Comparison of ENCODE assay signal across 8 mouse cellular contexts in the genomic region with DNA sequence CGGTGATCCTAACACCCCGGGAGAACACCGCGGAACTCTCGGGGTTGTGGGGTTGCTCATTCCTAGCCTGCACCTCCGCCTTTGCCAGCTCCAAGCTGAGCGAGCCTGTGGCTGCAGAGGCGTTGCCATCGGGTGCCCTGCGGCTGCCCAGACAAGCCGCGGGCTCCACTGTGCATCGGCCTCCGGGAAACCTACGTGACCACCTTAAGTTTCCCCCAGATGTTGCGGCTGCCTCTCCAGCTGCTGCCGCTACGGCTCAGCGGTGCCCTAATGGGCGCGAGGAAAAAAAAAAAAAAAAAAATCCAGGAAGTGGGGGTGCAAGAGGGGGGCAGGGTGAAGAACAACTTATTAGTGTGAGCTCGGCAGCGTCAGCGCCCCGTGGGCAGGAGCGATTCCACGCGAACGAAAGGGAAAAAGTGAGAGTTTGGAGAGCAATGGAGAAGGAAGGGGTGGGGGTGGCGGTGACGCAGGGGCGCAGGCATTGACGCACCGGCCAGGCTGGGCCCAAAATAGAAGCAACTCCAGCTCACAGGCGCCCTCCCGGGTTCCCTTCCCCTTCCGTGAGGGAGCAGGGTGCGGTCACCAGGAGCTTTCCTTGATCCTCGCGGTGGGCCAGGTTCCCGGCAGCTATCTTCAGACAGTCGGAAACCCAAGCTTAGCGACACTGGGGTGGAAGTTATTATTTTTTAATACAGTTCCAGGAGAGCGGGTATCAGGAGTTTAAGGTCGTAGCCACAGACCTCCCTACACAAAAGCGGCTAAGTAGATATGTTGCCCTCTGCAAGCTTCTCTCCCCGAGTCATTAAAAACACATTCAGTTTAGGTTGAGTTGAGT. TPM values are rescaled to one million over a fixed set of nuclear protein-coding genes. Genes with fewer than 3 reads are reported as not detected.
DNase-seq lines count a peak whose midpoint lies in the region; ATAC-seq and TF ChIP-seq lines count a peak whose summit lies in the region.

No protein-coding gene starts in this region.

- peak; percentile 89 for DNase-seq in 416B (ENCODE audit: low read depth)
- peak; percentile 91 for DNase-seq in adrenal gland, adult 2 months
- DNase-seq in embryonic facial prominence, embryonic 10.5 days (ENCODE audit: low spot score) = peak; percentile 85
- peak; percentile 99 for DNase-seq in heart, adult 11 months
- DNase-seq in limb, embryonic 14.5 days (ENCODE audit: low spot score) = peak; percentile 71
- DNase-seq in splenic B cell, adult 2 months (ENCODE audit: low read depth, low spot score) = peak; percentile 53

- peak overlapping the region; percentile 100 for H3K4me2 ChIP-seq in intestine, postnatal 0 days (replicated peaks; ENCODE audit: low read depth)
- peak overlapping the region; percentile 99 for H3K4me2 ChIP-seq in limb, embryonic 14.5 days (replicated peaks; ENCODE audit: low read depth, low read length, severe bottlenecking)
- peak overlapping the region; percentile 97 for H3K4me2 ChIP-seq in midbrain, embryonic 15.5 days

- H3K4me3 ChIP-seq in embryonic facial prominence, embryonic 10.5 days = peak overlapping the region; percentile 91
- H3K4me3 ChIP-seq in intestine, postnatal 0 days (ENCODE audit: low read depth, low read length) = peak overlapping the region; percentile 74
- peak overlapping the region; percentile 81 for H3K4me3 ChIP-seq in limb, embryonic 14.5 days (replicated peaks; ENCODE audit: low read length)
- peak overlapping the region; percentile 70 for H3K4me3 ChIP-seq in midbrain, embryonic 15.5 days

- TF ChIP-seq CTCF in intestine, postnatal 0 days (IDR thresholded peaks at IDR 0.05; ENCODE audit: low read depth) = peak; percentile 47

- H3K9me3 ChIP-seq in embryonic facial prominence, embryonic 10.5 days = peaks cover 4% of the 10 kb centered on the region; the same call in 1 of the 2 replicates
- no peaks in the 10 kb centered on the region for H3K9me3 ChIP-seq in intestine, postnatal 0 days (ENCODE audit: control insufficient read depth)
- H3K9me3 ChIP-seq in limb, embryonic 14.5 days (ENCODE audit: control insufficient read depth, low read length) = no peaks in the 10 kb centered on the region
- H3K9me3 ChIP-seq in midbrain, embryonic 15.5 days = no peaks in the 10 kb centered on the region

- WGBS in embryonic facial prominence, embryonic 10.5 days = under 1% methylated on average over 47 of the region's 47 CpGs
- WGBS in intestine, postnatal 0 days = under 1% methylated on average over 47 of the region's 47 CpGs
- WGBS in limb, embryonic 14.5 days = under 1% methylated on average over 38 of the region's 47 CpGs
- WGBS in midbrain, embryonic 15.5 days = under 1% methylated on average over 47 of the region's 47 CpGs

- peaks cover 50% of the 10 kb centered on the region for H3K4me1 ChIP-seq in embryonic facial prominence, embryonic 10.5 days
- peaks cover 7% of the 10 kb centered on the region; the same call in 1 of the 2 replicates for H3K4me1 ChIP-seq in intestine, postnatal 0 days (replicated peaks; ENCODE audit: control insufficient read depth, insufficient read depth, low read length)
- peaks cover 8% of the 10 kb centered on the region; the same call in 1 of the 2 replicates for H3K4me1 ChIP-seq in limb, embryonic 14.5 days (ENCODE audit: control insufficient read depth, insufficient read depth, low read length)
- peaks cover 41% of the 10 kb centered on the region for H3K4me1 ChIP-seq in midbrain, embryonic 15.5 days

- peak overlapping the region; percentile 83 for H3K27ac ChIP-seq in embryonic facial prominence, embryonic 10.5 days (replicated peaks)
- peak overlapping the region; percentile 86 for H3K27ac ChIP-seq in intestine, postnatal 0 days (ENCODE audit: low read depth, low read length)
- peak overlapping the region; percentile 84 for H3K27ac ChIP-seq in limb, embryonic 14.5 days (replicated peaks; ENCODE audit: low read depth, low read length)
- peak overlapping the region; percentile 63 for H3K27ac ChIP-seq in midbrain, embryonic 15.5 days

- H3K27me3 ChIP-seq in embryonic facial prominence, embryonic 10.5 days (replicated peaks; ENCODE audit: low read depth, poor library complexity, severe bottlenecking) = peaks cover 26% of the 10 kb centered on the region
- peaks cover 29% of the 10 kb centered on the region for H3K27me3 ChIP-seq in intestine, postnatal 0 days (replicated peaks; ENCODE audit: control insufficient read depth, insufficient read depth, low read length)
- H3K27me3 ChIP-seq in limb, embryonic 14.5 days (ENCODE audit: control insufficient read depth, insufficient read depth, low read length) = peaks cover 20% of the 10 kb centered on the region
- peaks cover 54% of the 10 kb centered on the region for H3K27me3 ChIP-seq in midbrain, embryonic 15.5 days (replicated peaks)
- peaks cover 2% of the 10 kb centered on the region for H3K27me3 ChIP-seq in splenic B cell, adult 2 months (ENCODE audit: control insufficient read depth, insufficient read depth, low read length, poor library complexity, severe bottlenecking)

- ATAC-seq in intestine, postnatal 0 days = peak; percentile 62
- ATAC-seq in limb, embryonic 14.5 days (ENCODE audit: low FRiP score, low read depth) = peak; percentile 53
- ATAC-seq in midbrain, embryonic 15.5 days (replicated peaks) = peak; percentile 34

- TF ChIP-seq POLR2A in limb, embryonic 14.5 days (IDR thresholded peaks at IDR 0.05; ENCODE audit: borderline replicate concordance, extremely low read depth, insufficient read depth, insufficient read length) = no peak

- H3K36me3 ChIP-seq in embryonic facial prominence, embryonic 10.5 days (replicated peaks) = peaks cover 4% of the 10 kb centered on the region; the same call in 1 of the 2 replicates
- H3K36me3 ChIP-seq in intestine, postnatal 0 days (ENCODE audit: control insufficient read depth, insufficient read depth) = no peaks in the 10 kb centered on the region
- H3K36me3 ChIP-seq in limb, embryonic 14.5 days (ENCODE audit: control insufficient read depth, insufficient read depth, low read length) = no peaks in the 10 kb centered on the region
- H3K36me3 ChIP-seq in midbrain, embryonic 15.5 days (replicated peaks) = no peaks in the 10 kb centered on the region
- no peaks in the 10 kb centered on the region for H3K36me3 ChIP-seq in splenic B cell, adult 2 months (ENCODE audit: control insufficient read depth, insufficient read depth, low read length, poor library complexity, severe bottlenecking)

- H3K9ac ChIP-seq in intestine, postnatal 0 days (ENCODE audit: low read depth, low read length) = peak overlapping the region; percentile 58
- H3K9ac ChIP-seq in limb, embryonic 14.5 days (ENCODE audit: low read depth, low read length, severe bottlenecking) = peak overlapping the region; percentile 58
- H3K9ac ChIP-seq in midbrain, embryonic 15.5 days = peak overlapping the region; percentile 42

RNA-seq across cellular contexts. Expression of a gene that starts 7.2 kb away (rescaled TPM):
- 10 to 100 TPM; 21.0 to 21.7 TPM for total RNA-seq in adrenal gland, adult 2 months (2021)
- 5.5 and 8.7 TPM in 2 replicates for polyA plus RNA-seq in adrenal gland, adult 2 months (2012; rRNA removed)
- polyA plus RNA-seq in embryonic facial prominence, embryonic 10.5 days (2016; fragmentation: Nextera tagmentation; extraction: Ambion mirVana) = 5.3 and 6.5 TPM in 2 replicates
- polyA plus RNA-seq in intestine, postnatal 0 days (2015; fragmentation: Nextera tagmentation; extraction: Ambion mirVana) = 1.3 and 1.7 TPM in 2 replicates
- polyA plus RNA-seq in limb, embryonic 14.5 days (2012; rRNA removed) = 6.4 and 8.7 TPM in 2 replicates
- polyA plus RNA-seq in limb, embryonic 14.5 days (2014; fragmentation: Nextera tagmentation; extraction: Ambion mirVana) = 5.5 and 5.8 TPM in 2 replicates
- polyA plus RNA-seq in midbrain, embryonic 15.5 days (2015; fragmentation: Nextera tagmentation; extraction: Ambion mirVana) = 40.1 and 40.4 TPM in 2 replicates

Comparison
In these comparisons a context has a peak if more than half of its experiments do, and no peak if none do; other contexts are left out.
1. Peak in every context shown above with its lines: DNase-seq, ATAC-seq, H3K4me3 ChIP-seq and H3K27ac ChIP-seq.